Mouse (Mus musculus): ENCODE measurements around the gene Slc5a10. TPM values are rescaled to one million over a fixed set of nuclear protein-coding genes. Genes with fewer than 3 reads are reported as not detected.

Gene Slc5a10
- not detected in 2 replicates for polyA plus RNA-seq (2015; fragmentation: Nextera tagmentation; extraction: Ambion mirVana)

GRCm38 (mm10) chr11:61720636-61721035 is at the start of gene Slc5a10:
Slc5a10 (minus strand) TSS chr11:61720826.
- Histone ChIP-seq H3K27me3 (ENCODE audit: control insufficient read depth, insufficient read depth, low read depth, low read length) (no peaks in the 10 kb centered on the region), H3K4me3 (ENCODE audit: low read depth, low read length) (no peak within 1 kb of the TSS), H3K9me3 (replicated peaks; ENCODE audit: control insufficient read depth, low read length, poor library complexity, severe bottlenecking) (no peaks in the 10 kb centered on the region), H3K4me1 (ENCODE audit: control insufficient read depth, insufficient read depth, low read length) (no peaks in the 10 kb centered on the region), H3K27ac (ENCODE audit: low read length) (no peak within 1 kb of the TSS), H3K9ac (ENCODE audit: low read depth, low read length) (no peak within 1 kb of the TSS), H3K36me3 (ENCODE audit: control insufficient read depth, insufficient read depth, low read length) (no peaks in the 10 kb centered on the region), H3K4me2 (ENCODE audit: low read length) (no peak within 1 kb of the TSS)
- ATAC-seq = no peak
- 78% methylated on average over 3 of the region's 3 CpGs for whole genome bisulfite sequencing

GRCm38 (mm10) chr11:61761584-61762407 is 41.2 kb upstream of the Slc5a10 start, which contains the start of gene Prpsap2:
Prpsap2 (minus strand) TSS chr11:61762088.
- H3K4me2 ChIP-seq (ENCODE audit: low read length) = peak within 1 kb of the TSS; percentile 73
- H3K36me3 ChIP-seq (ENCODE audit: control insufficient read depth, insufficient read depth, low read length) = 0 out of 2 replicates have a peak, but pooled peaks cover 2% of the 10 kb centered on the region
- H3K4me1 ChIP-seq (ENCODE audit: control insufficient read depth, insufficient read depth, low read length) = peaks cover 6% of the 10 kb centered on the region
- H3K9me3 ChIP-seq (replicated peaks; ENCODE audit: control insufficient read depth, low read length, poor library complexity, severe bottlenecking) = no peaks in the 10 kb centered on the region
- H3K4me3 ChIP-seq (ENCODE audit: low read depth, low read length) = peak within 1 kb of the TSS; percentile 68
- H3K27me3 ChIP-seq (ENCODE audit: control insufficient read depth, insufficient read depth, low read depth, low read length) = no peaks in the 10 kb centered on the region
- peak; percentile 91 for ATAC-seq
- under 1% methylated on average over 49 of the region's 51 CpGs for WGBS
- peak within 1 kb of the TSS; percentile 79 for H3K9ac ChIP-seq (ENCODE audit: low read depth, low read length)
- H3K27ac ChIP-seq (ENCODE audit: low read length) = peak within 1 kb of the TSS; percentile 90

GRCm38 (mm10) chr11:61760518-61760917 is 39.9 kb upstream of the Slc5a10 start:
- Histone ChIP-seq H3K4me2 (ENCODE audit: low read length) (peak overlapping the region; percentile 73), H3K27me3 (ENCODE audit: control insufficient read depth, insufficient read depth, low read depth, low read length) (no peaks in the 10 kb centered on the region), H3K4me1 (ENCODE audit: control insufficient read depth, insufficient read depth, low read length) (peaks cover 6% of the 10 kb centered on the region), H3K27ac (ENCODE audit: low read length) (no peak overlapping the region), H3K4me3 (ENCODE audit: low read depth, low read length) (peak overlapping the region; percentile 68), H3K36me3 (ENCODE audit: control insufficient read depth, insufficient read depth, low read length) (0 out of 2 replicates have a peak, but pooled peaks cover 4% of the 10 kb centered on the region), H3K9me3 (replicated peaks; ENCODE audit: control insufficient read depth, low read length, poor library complexity, severe bottlenecking) (no peaks in the 10 kb centered on the region), H3K9ac (ENCODE audit: low read depth, low read length) (no peak overlapping the region)
- ATAC-seq = no peak
- WGBS = 63% methylated on average over 5 of the region's 5 CpGs

GRCm38 (mm10) chr11:61757151-61757550 is 36.5 kb upstream of the Slc5a10 start:
- no peak overlapping the region for H3K9ac ChIP-seq (ENCODE audit: low read depth, low read length)
- WGBS = 95% methylated on average over 2 of the region's 2 CpGs
- no peak for ATAC-seq
- H3K27ac ChIP-seq (ENCODE audit: low read length) = no peak overlapping the region
- H3K4me2 ChIP-seq (ENCODE audit: low read length) = no peak overlapping the region
- no peak overlapping the region for H3K4me3 ChIP-seq (ENCODE audit: low read depth, low read length)
- no peaks in the 10 kb centered on the region for H3K27me3 ChIP-seq (ENCODE audit: control insufficient read depth, insufficient read depth, low read depth, low read length)
- peaks cover 6% of the 10 kb centered on the region for H3K4me1 ChIP-seq (ENCODE audit: control insufficient read depth, insufficient read depth, low read length)
- H3K36me3 ChIP-seq (ENCODE audit: control insufficient read depth, insufficient read depth, low read length) = peaks cover 13% of the 10 kb centered on the region
- H3K9me3 ChIP-seq (replicated peaks; ENCODE audit: control insufficient read depth, low read length, poor library complexity, severe bottlenecking) = no peaks in the 10 kb centered on the region

GRCm38 (mm10) chr11:61751612-61752011 is 31.0 kb upstream of the Slc5a10 start:
- H3K4me1 ChIP-seq (ENCODE audit: control insufficient read depth, insufficient read depth, low read length) = no peaks in the 10 kb centered on the region
- 76% methylated on average over 5 of the region's 5 CpGs for WGBS
- H3K4me2 ChIP-seq (ENCODE audit: low read length) = no peak overlapping the region
- no peaks in the 10 kb centered on the region for H3K9me3 ChIP-seq (replicated peaks; ENCODE audit: control insufficient read depth, low read length, poor library complexity, severe bottlenecking)
- no peaks in the 10 kb centered on the region for H3K27me3 ChIP-seq (ENCODE audit: control insufficient read depth, insufficient read depth, low read depth, low read length)
- H3K36me3 ChIP-seq (ENCODE audit: control insufficient read depth, insufficient read depth, low read length) = peaks cover 22% of the 10 kb centered on the region
- H3K4me3 ChIP-seq (ENCODE audit: low read depth, low read length) = no peak overlapping the region
- H3K9ac ChIP-seq (ENCODE audit: low read depth, low read length) = no peak overlapping the region
- no peak overlapping the region for H3K27ac ChIP-seq (ENCODE audit: low read length)
- ATAC-seq = no peak

- H3K4me2 ChIP-seq (ENCODE audit: low read length) = no peak overlapping the region
- no peak overlapping the region for H3K4me3 ChIP-seq (ENCODE audit: low read depth, low read length)
- H3K36me3 ChIP-seq (ENCODE audit: control insufficient read depth, insufficient read depth, low read length) = peaks cover 17% of the 10 kb centered on the region
- no peak overlapping the region for H3K27ac ChIP-seq (ENCODE audit: low read length)
- H3K27me3 ChIP-seq (ENCODE audit: control insufficient read depth, insufficient read depth, low read depth, low read length) = no peaks in the 10 kb centered on the region
- no peaks in the 10 kb centered on the region for H3K9me3 ChIP-seq (replicated peaks; ENCODE audit: control insufficient read depth, low read length, poor library complexity, severe bottlenecking)
- 73% methylated on average over 3 of the region's 3 CpGs for WGBS
- H3K4me1 ChIP-seq (ENCODE audit: control insufficient read depth, insufficient read depth, low read length) = no peaks in the 10 kb centered on the region
- ATAC-seq = no peak
- H3K9ac ChIP-seq (ENCODE audit: low read depth, low read length) = no peak overlapping the region
These were observed 26.5 kb upstream of the Slc5a10 start for GRCm38 (mm10) chr11:61747161-61747560.

- 93% methylated on average over 9 of the region's 9 CpGs for WGBS
These were observed 25.2 kb upstream of the Slc5a10 start for GRCm38 (mm10) chr11:61745781-61746180.

GRCm38 (mm10) chr11:61744460-61744859 is 23.8 kb upstream of the Slc5a10 start:
- Histone ChIP-seq H3K27ac (ENCODE audit: low read length) (no peak overlapping the region), H3K4me3 (ENCODE audit: low read depth, low read length) (no peak overlapping the region), H3K4me1 (ENCODE audit: control insufficient read depth, insufficient read depth, low read length) (no peaks in the 10 kb centered on the region), H3K27me3 (ENCODE audit: control insufficient read depth, insufficient read depth, low read depth, low read length) (no peaks in the 10 kb centered on the region), H3K9me3 (replicated peaks; ENCODE audit: control insufficient read depth, low read length, poor library complexity, severe bottlenecking) (no peaks in the 10 kb centered on the region), H3K9ac (ENCODE audit: low read depth, low read length) (no peak overlapping the region), H3K36me3 (ENCODE audit: control insufficient read depth, insufficient read depth, low read length) (peaks cover 27% of the 10 kb centered on the region), H3K4me2 (ENCODE audit: low read length) (no peak overlapping the region)
- WGBS = 64% methylated on average over 3 of the region's 3 CpGs
- ATAC-seq = no peak

More at GRCm38 (mm10) chr11:61745781-61746180, 25.2 kb upstream of the Slc5a10 start:
- H3K4me1 ChIP-seq (ENCODE audit: control insufficient read depth, insufficient read depth, low read length) = no peaks in the 10 kb centered on the region
- H3K36me3 ChIP-seq (ENCODE audit: control insufficient read depth, insufficient read depth, low read length) = peaks cover 19% of the 10 kb centered on the region
- ATAC-seq = no peak
- no peak overlapping the region for H3K27ac ChIP-seq (ENCODE audit: low read length)
- H3K27me3 ChIP-seq (ENCODE audit: control insufficient read depth, insufficient read depth, low read depth, low read length) = no peaks in the 10 kb centered on the region
- H3K9ac ChIP-seq (ENCODE audit: low read depth, low read length) = no peak overlapping the region
- H3K9me3 ChIP-seq (replicated peaks; ENCODE audit: control insufficient read depth, low read length, poor library complexity, severe bottlenecking) = no peaks in the 10 kb centered on the region
- H3K4me2 ChIP-seq (ENCODE audit: low read length) = no peak overlapping the region
- H3K4me3 ChIP-seq (ENCODE audit: low read depth, low read length) = no peak overlapping the region

- Histone ChIP-seq H3K36me3 (ENCODE audit: control insufficient read depth, insufficient read depth, low read length) (peaks cover 27% of the 10 kb centered on the region), H3K4me3 (ENCODE audit: low read depth, low read length) (no peak overlapping the region), H3K27me3 (ENCODE audit: control insufficient read depth, insufficient read depth, low read depth, low read length) (no peaks in the 10 kb centered on the region), H3K9ac (ENCODE audit: low read depth, low read length) (no peak overlapping the region), H3K4me2 (ENCODE audit: low read length) (no peak overlapping the region), H3K27ac (ENCODE audit: low read length) (no peak overlapping the region), H3K9me3 (replicated peaks; ENCODE audit: control insufficient read depth, low read length, poor library complexity, severe bottlenecking) (no peaks in the 10 kb centered on the region), H3K4me1 (ENCODE audit: control insufficient read depth, insufficient read depth, low read length) (no peaks in the 10 kb centered on the region)
- WGBS = 61% methylated on average over 3 of the region's 3 CpGs
- ATAC-seq = no peak
These were observed 23.1 kb upstream of the Slc5a10 start for GRCm38 (mm10) chr11:61743768-61744167.
